Mouse (Mus musculus): ENCODE measurements around the gene Pcbd1.

GRCm38 (mm10) chr10:61080931-61081255 is 8.2 kb upstream of the Pcbd1 start:
- TF ChIP-seq ZC3H11A (IDR thresholded peaks at IDR 0.05; ENCODE audit: borderline replicate concordance, low read depth, low read length): no peak
- TF ChIP-seq HCFC1 (IDR thresholded peaks at IDR 0.05; ENCODE audit: borderline replicate concordance, insufficient read depth, low read length): no peak
- TF ChIP-seq MAFK (IDR thresholded peaks at IDR 0.05; ENCODE audit: insufficient read depth, low read depth, low read length): no peak
- no peak for TF ChIP-seq ZNF384 (IDR thresholded peaks at IDR 0.05; ENCODE audit: low read depth, low read length)
- TF ChIP-seq CHD2 (IDR thresholded peaks at IDR 0.05; ENCODE audit: low read depth, low read length): no peak

All from ES-E14 (cell line).